ENCODE assay signal across 8 mouse cellular contexts in the genomic region with DNA sequence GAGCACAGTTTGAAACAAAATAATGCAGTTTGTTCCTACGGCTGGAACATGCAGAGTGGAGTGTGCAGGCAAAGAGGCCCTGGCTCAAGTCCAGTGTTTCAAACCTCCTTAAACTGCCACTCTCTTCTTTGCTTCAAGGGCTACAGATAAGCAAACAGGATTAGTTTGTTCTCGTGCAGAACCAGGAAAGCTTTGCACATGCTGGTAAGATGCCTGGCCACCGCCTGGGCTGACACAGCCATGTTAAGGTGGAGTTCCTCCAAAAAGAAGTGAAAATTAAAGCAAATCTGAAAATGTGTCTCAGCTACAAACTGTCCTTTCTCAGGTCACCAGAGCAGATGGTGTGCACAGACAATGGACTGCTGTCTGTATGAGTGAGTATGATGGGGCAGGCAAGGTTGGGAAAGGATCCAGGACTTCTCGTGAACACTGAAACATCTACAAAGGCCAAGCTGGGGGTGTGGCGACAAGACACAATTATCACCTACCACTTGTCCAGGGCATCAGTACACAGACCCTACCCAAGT.
DNase-seq lines count a peak whose midpoint lies in the region; ATAC-seq and TF ChIP-seq lines count a peak whose summit lies in the region.

No protein-coding gene starts in this region.

- no peak for TF ChIP-seq POLR2A in cortical plate, adult 2 months (IDR thresholded peaks at IDR 0.05; ENCODE audit: extremely low read depth, insufficient read depth, low read length)

- H3K27me3 ChIP-seq in hindbrain, embryonic 10.5 days (ENCODE audit: insufficient read depth, poor library complexity, severe bottlenecking): no peaks in the 10 kb centered on the region
- H3K27me3 ChIP-seq in hindbrain, embryonic 11.5 days (ENCODE audit: control insufficient read depth, insufficient read depth, low read length): no peaks in the 10 kb centered on the region
- no peaks in the 10 kb centered on the region for H3K27me3 ChIP-seq in heart, embryonic 12.5 days (replicated peaks)
- H3K27me3 ChIP-seq in lung, postnatal 0 days (replicated peaks; ENCODE audit: insufficient read depth, low read length): no peaks in the 10 kb centered on the region

- TF ChIP-seq EP300 in lung, postnatal 0 days (IDR thresholded peaks at IDR 0.05): no peak

- H3K4me3 ChIP-seq in hindbrain, embryonic 10.5 days: no peak overlapping the region
- H3K4me3 ChIP-seq in hindbrain, embryonic 11.5 days (ENCODE audit: low read depth, low read length): no peak overlapping the region
- no peak overlapping the region for H3K4me3 ChIP-seq in cortical plate, adult 2 months (ENCODE audit: insufficient read depth, low read length)
- H3K4me3 ChIP-seq in heart, embryonic 12.5 days: no peak overlapping the region
- H3K4me3 ChIP-seq in lung, postnatal 0 days (ENCODE audit: low read depth, low read length): no peak overlapping the region

- H3K9me3 ChIP-seq in hindbrain, embryonic 10.5 days: no peaks in the 10 kb centered on the region
- H3K9me3 ChIP-seq in hindbrain, embryonic 11.5 days (ENCODE audit: control insufficient read depth, low read length): no peaks in the 10 kb centered on the region
- H3K9me3 ChIP-seq in heart, embryonic 12.5 days (replicated peaks): no peaks in the 10 kb centered on the region
- H3K9me3 ChIP-seq in lung, postnatal 0 days (ENCODE audit: low read length): no peaks in the 10 kb centered on the region

- no peak overlapping the region for H3K4me2 ChIP-seq in hindbrain, embryonic 11.5 days (replicated peaks; ENCODE audit: low read depth, low read length)
- H3K4me2 ChIP-seq in heart, embryonic 12.5 days: peak overlapping the region; percentile 53
- H3K4me2 ChIP-seq in lung, postnatal 0 days (replicated peaks; ENCODE audit: low read depth, low read length): peak overlapping the region; percentile 27

- no peak for TF ChIP-seq CTCF in cortical plate, adult 2 months (IDR thresholded peaks at IDR 0.05; ENCODE audit: extremely low read depth, insufficient read depth, low read length)
- TF ChIP-seq CTCF in lung, postnatal 0 days (IDR thresholded peaks at IDR 0.05): no peak

- DNase-seq in hindbrain, embryonic 10.5 days (ENCODE audit: low spot score): no peak
- DNase-seq in hindbrain, embryonic 11.5 days (ENCODE audit: low spot score): no peak
- peak; percentile 4 for DNase-seq in large intestine, adult 2 months (ENCODE audit: low read depth, low spot score)
- peak; percentile 89 for DNase-seq in lung, postnatal 0 days (ENCODE audit: low spot score)
- peak; percentile 37 for DNase-seq in right cerebral cortex, postnatal 4 days
- no peak for DNase-seq in thymus, postnatal 4 days

- H3K4me1 ChIP-seq in hindbrain, embryonic 10.5 days (replicated peaks): 0 out of 2 replicates have a peak, but pooled peaks cover 3% of the 10 kb centered on the region
- no peaks in the 10 kb centered on the region for H3K4me1 ChIP-seq in hindbrain, embryonic 11.5 days (replicated peaks; ENCODE audit: control insufficient read depth, insufficient read depth, low read length)
- peaks cover 5% of the 10 kb centered on the region for H3K4me1 ChIP-seq in cortical plate, adult 2 months (ENCODE audit: control insufficient read depth, insufficient read depth, low read length)
- H3K4me1 ChIP-seq in heart, embryonic 12.5 days (replicated peaks): peaks cover 11% of the 10 kb centered on the region
- H3K4me1 ChIP-seq in lung, postnatal 0 days (ENCODE audit: insufficient read depth, low read depth, low read length): peaks cover 5% of the 10 kb centered on the region; the same call in 1 of the 2 replicates

- H3K36me3 ChIP-seq in hindbrain, embryonic 10.5 days: no peaks in the 10 kb centered on the region
- no peaks in the 10 kb centered on the region for H3K36me3 ChIP-seq in hindbrain, embryonic 11.5 days (ENCODE audit: control insufficient read depth, insufficient read depth, low read length)
- no peaks in the 10 kb centered on the region for H3K36me3 ChIP-seq in heart, embryonic 12.5 days
- no peaks in the 10 kb centered on the region for H3K36me3 ChIP-seq in lung, postnatal 0 days (ENCODE audit: insufficient read depth, low read length)

- no peak overlapping the region for H3K9ac ChIP-seq in hindbrain, embryonic 11.5 days (ENCODE audit: low read depth, low read length)
- no peak overlapping the region for H3K9ac ChIP-seq in heart, embryonic 12.5 days
- no peak overlapping the region for H3K9ac ChIP-seq in lung, postnatal 0 days (replicated peaks; ENCODE audit: low read depth)

- ATAC-seq in hindbrain, embryonic 11.5 days (ENCODE audit: low FRiP score): no peak
- 0 out of 2 replicates have a peak, but pooled peaks have one; percentile 42 for ATAC-seq in heart, embryonic 12.5 days (ENCODE audit: insufficient number of reproducible peaks, low FRiP score)
- peak; percentile 90 for ATAC-seq in lung, postnatal 0 days

- 67% methylated on average over 5 of the region's 5 CpGs for WGBS in hindbrain, embryonic 10.5 days
- 71% methylated on average over 5 of the region's 5 CpGs for WGBS in hindbrain, embryonic 11.5 days
- WGBS in heart, embryonic 12.5 days: 19% methylated on average over 5 of the region's 5 CpGs
- WGBS in large intestine, adult 2 months: 26% methylated on average over 5 of the region's 5 CpGs
- WGBS in lung, postnatal 0 days: 23% methylated on average over 5 of the region's 5 CpGs

- H3K27ac ChIP-seq in hindbrain, embryonic 10.5 days: peak overlapping the region; percentile 40; the same call in 1 of the 2 replicates
- H3K27ac ChIP-seq in hindbrain, embryonic 11.5 days (ENCODE audit: low read depth, low read length): no peak overlapping the region
- H3K27ac ChIP-seq in cortical plate, adult 2 months (ENCODE audit: insufficient read depth, low read length): peak overlapping the region; percentile 56; the same call in 1 of the 2 replicates
- H3K27ac ChIP-seq in heart, embryonic 12.5 days (ENCODE audit: poor library complexity, severe bottlenecking): peak overlapping the region; percentile 60
- H3K27ac ChIP-seq in lung, postnatal 0 days (ENCODE audit: low read length): no peak overlapping the region

Comparison
In these comparisons a context has a peak if more than half of its experiments do, and no peak if none do; other contexts are left out.
1. H3K27ac ChIP-seq: peak in hindbrain, embryonic 10.5 days (single experiment), cortical plate, adult 2 months (single experiment) and heart, embryonic 12.5 days (single experiment); none in hindbrain, embryonic 11.5 days (single experiment) and lung, postnatal 0 days (single experiment).
2. DNase-seq: peak in large intestine, adult 2 months (single experiment), lung, postnatal 0 days (single experiment) and right cerebral cortex, postnatal 4 days (single experiment); none in hindbrain, embryonic 10.5 days (single experiment), hindbrain, embryonic 11.5 days (single experiment) and thymus, postnatal 4 days (single experiment).